Comparison of ENCODE assay signal across 8 mouse cellular contexts in the genomic region with DNA sequence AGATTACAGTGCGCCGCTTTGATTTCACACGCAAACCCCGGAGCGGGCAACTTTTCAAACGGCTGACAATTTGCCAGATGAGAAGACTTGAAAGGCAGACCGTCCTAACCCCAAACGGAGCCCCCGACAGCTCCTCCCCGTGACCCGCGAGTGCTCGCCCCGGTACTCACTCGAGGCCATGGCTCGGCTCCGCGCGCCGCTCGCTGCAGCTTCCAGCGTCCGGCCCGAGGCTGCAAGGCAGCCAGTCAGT. TPM values are rescaled to one million over a fixed set of nuclear protein-coding genes. Genes with fewer than 3 reads are reported as not detected.
DNase-seq lines count a peak whose midpoint lies in the region; ATAC-seq and TF ChIP-seq lines count a peak whose summit lies in the region.

No protein-coding gene starts in this region.

- no peaks in the 10 kb centered on the region for H3K9me3 ChIP-seq in embryonic facial prominence, embryonic 10.5 days
- 0 out of 2 replicates have a peak, but pooled peaks cover 2% of the 10 kb centered on the region for H3K9me3 ChIP-seq in intestine, embryonic 14.5 days (ENCODE audit: control insufficient read depth, low read length)
- H3K9me3 ChIP-seq in neural tube, embryonic 12.5 days: no peaks in the 10 kb centered on the region

- peaks cover 36% of the 10 kb centered on the region for H3K27me3 ChIP-seq in embryonic facial prominence, embryonic 10.5 days (replicated peaks; ENCODE audit: low read depth, poor library complexity, severe bottlenecking)
- H3K27me3 ChIP-seq in intestine, embryonic 14.5 days (replicated peaks; ENCODE audit: control insufficient read depth, insufficient read depth, low read length): no peaks in the 10 kb centered on the region
- no peaks in the 10 kb centered on the region for H3K27me3 ChIP-seq in neural tube, embryonic 12.5 days (replicated peaks)

- ATAC-seq in intestine, embryonic 14.5 days (replicated peaks; ENCODE audit: low FRiP score, low TSS enrichment, low read depth): no peak
- no peak for ATAC-seq in neural tube, embryonic 12.5 days (ENCODE audit: low FRiP score, low read depth)
- ATAC-seq in frontal cortex, adult (ENCODE audit: low TSS enrichment): no peak

- no peak for TF ChIP-seq CTCF in left cerebral cortex, adult 2 months (IDR thresholded peaks at IDR 0.05)

- H3K27ac ChIP-seq in left cerebral cortex, adult 2 months: peak overlapping the region; percentile 97
- peak overlapping the region; percentile 93 for H3K27ac ChIP-seq in embryonic facial prominence, embryonic 10.5 days (replicated peaks)
- H3K27ac ChIP-seq in intestine, embryonic 14.5 days (ENCODE audit: low read depth): peak overlapping the region; percentile 95
- H3K27ac ChIP-seq in neural tube, embryonic 12.5 days: peak overlapping the region; percentile 70

- DNase-seq in left cerebral cortex, adult 2 months (ENCODE audit: extremely low spot score in 1 of 2, low spot score in 2 of 2): no peak
- DNase-seq in left cerebral cortex, postnatal 14 days (ENCODE audit: low spot score in 2 of 2): no peak
- DNase-seq in embryonic facial prominence, embryonic 10.5 days (ENCODE audit: low spot score): no peak
- no peak for DNase-seq in intestine, embryonic 14.5 days (ENCODE audit: low spot score)
- DNase-seq in left cerebral cortex, postnatal 36 days (ENCODE audit: low spot score in 2 of 2): no peak
- DNase-seq in retina, postnatal 1 day: no peak

- H3K4me2 ChIP-seq in intestine, embryonic 14.5 days (ENCODE audit: low read length): peak overlapping the region; percentile 91
- H3K4me2 ChIP-seq in neural tube, embryonic 12.5 days (replicated peaks): peak overlapping the region; percentile 80

- H3K4me3 ChIP-seq in left cerebral cortex, adult 2 months: peak overlapping the region; percentile 95
- H3K4me3 ChIP-seq in embryonic facial prominence, embryonic 10.5 days: peak overlapping the region; percentile 82
- H3K4me3 ChIP-seq in intestine, embryonic 14.5 days (ENCODE audit: low read depth, low read length): peak overlapping the region; percentile 81
- H3K4me3 ChIP-seq in neural tube, embryonic 12.5 days: peak overlapping the region; percentile 72

- H3K9ac ChIP-seq in intestine, embryonic 14.5 days (ENCODE audit: low read length): peak overlapping the region; percentile 75
- H3K9ac ChIP-seq in neural tube, embryonic 12.5 days: peak overlapping the region; percentile 70

- intact Hi-C loops in left cerebral cortex, adult 2 months (cut with DNase I): loop anchor here (2.0 kb wide), 1 partner anchor 106 kb away; a partner anchor contains a TSS
- intact Hi-C loops in left cerebral cortex, postnatal 14 days (cut with DNase I): no loop called here
- intact Hi-C loops in left cerebral cortex, postnatal 36 days (cut with DNase I): loop anchor here (2.0 to 5.0 kb wide), 2 partner anchors 103 to 124 kb away; a partner anchor contains a TSS

- H3K4me1 ChIP-seq in embryonic facial prominence, embryonic 10.5 days: peaks cover 12% of the 10 kb centered on the region; the same call in 1 of the 2 replicates
- no peaks in the 10 kb centered on the region; the same call in 1 of the 2 replicates for H3K4me1 ChIP-seq in intestine, embryonic 14.5 days (replicated peaks; ENCODE audit: control insufficient read depth, insufficient read depth, low read length)
- H3K4me1 ChIP-seq in neural tube, embryonic 12.5 days: no peaks in the 10 kb centered on the region

- H3K36me3 ChIP-seq in embryonic facial prominence, embryonic 10.5 days (replicated peaks): no peaks in the 10 kb centered on the region
- H3K36me3 ChIP-seq in intestine, embryonic 14.5 days (ENCODE audit: control insufficient read depth, insufficient read depth, low read length): no peaks in the 10 kb centered on the region
- H3K36me3 ChIP-seq in neural tube, embryonic 12.5 days: no peaks in the 10 kb centered on the region

- under 1% methylated on average over 24 of the region's 24 CpGs for WGBS in embryonic facial prominence, embryonic 10.5 days
- WGBS in intestine, embryonic 14.5 days: under 1% methylated on average over 24 of the region's 24 CpGs
- under 1% methylated on average over 24 of the region's 24 CpGs for WGBS in neural tube, embryonic 12.5 days

RNA-seq across cellular contexts. Expression of a gene that starts 0.3 kb away (rescaled TPM):
- 1 to 10 TPM; 3.6 to 4.1 TPM for total RNA-seq in left cerebral cortex, adult 2 months (2021)
- total RNA-seq in left cerebral cortex, postnatal 14 days (2021): 1 to 10 TPM; 4.3 TPM
- polyA plus RNA-seq in embryonic facial prominence, embryonic 10.5 days (2016; fragmentation: Nextera tagmentation; extraction: Ambion mirVana): 0.79 and 0.91 TPM in 2 replicates
- polyA plus RNA-seq in intestine, embryonic 14.5 days (2014; fragmentation: Nextera tagmentation; extraction: Ambion mirVana): 1.1 TPM in 2 replicates
- 0.64 and 0.80 TPM in 2 replicates for polyA plus RNA-seq in neural tube, embryonic 12.5 days (2016; fragmentation: Nextera tagmentation; extraction: Ambion mirVana)
- total RNA-seq in left cerebral cortex, postnatal 36 days (2021): 1 to 10 TPM; 3.0 to 3.4 TPM
